Mouse (Mus musculus) gastrocnemius, adult 2 months (tissue): ENCODE data around the gene Capn11. TPM values are rescaled to one million over a fixed set of nuclear protein-coding genes. Genes with fewer than 3 reads are reported as not detected.

ENCODE experiments used
- DNase-seq: peaks from one replicate; pipeline ENCODE4 v3.0.0; 2022
- H3K27ac ChIP-seq: fragments of 200-600 bp; 2 replicates; pipeline ENCODE4 v1.8.1; 2022; ENCODE audit warnings: mild to moderate bottlenecking
- H3K4me3 ChIP-seq: fragments of 200-600 bp; 2 replicates; pipeline ENCODE4 v1.8.1; 2022; ENCODE audit warnings: mild to moderate bottlenecking, moderate library complexity
- CTCF ChIP-seq: fragments of 200-600 bp; IDR thresholded peaks from 2 replicates; pipeline ENCODE4 v1.8.1; 2022; ENCODE audit warnings: antibody characterized with exemption, mild to moderate bottlenecking, moderate library complexity
- intact Hi-C: fragments of 180-260 bp; cut with DNase I; formaldehyde crosslinking; loops from one replicate; pipeline ENCODE4 v1.15.1; 2025
- total RNA-seq, 2 experiments: library from RNA; stranded (reverse); gene quantifications; 2 replicates each; pipeline ENCODE4 v1.2.3; 2021

Gene Capn11
- total RNA-seq, 2 experiments from 2014 or later: 0.59 to 0.98 TPM

DNA sequence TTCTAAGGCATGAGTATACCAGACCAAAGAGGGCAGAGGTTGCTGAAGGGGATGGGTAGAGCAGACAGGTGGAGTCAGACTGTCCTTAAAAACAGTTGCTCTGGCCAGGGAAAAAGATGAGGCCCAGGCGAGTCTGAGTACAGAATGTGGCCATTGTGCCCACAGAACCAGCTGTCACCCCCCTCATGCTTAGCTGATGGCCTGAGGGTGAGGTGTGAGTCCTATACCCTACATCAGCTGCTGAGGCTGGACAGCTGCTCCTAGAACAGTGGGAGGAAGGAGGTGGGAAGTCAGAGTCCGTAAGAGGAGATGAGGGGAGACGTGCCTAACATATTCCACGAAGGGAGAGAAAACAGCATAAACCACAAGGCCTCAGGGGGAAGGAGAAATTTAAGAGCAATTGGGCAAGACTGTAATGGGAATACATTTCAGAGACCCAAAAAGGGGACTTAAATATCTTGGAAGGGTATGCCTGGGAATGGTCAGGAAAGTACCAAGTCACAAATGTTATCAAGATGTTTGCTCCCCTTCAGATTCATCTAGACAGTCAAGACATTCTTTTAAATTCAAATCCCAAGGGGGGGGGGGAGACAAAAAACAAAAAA is 43.0 kb downstream of the Capn11 start:
- DNase-seq: no peak
- H3K27ac ChIP-seq: no peak overlapping the region
- no peak for TF ChIP-seq CTCF
- no peak overlapping the region for H3K4me3 ChIP-seq
- intact Hi-C loops: no loop called here

DNA sequence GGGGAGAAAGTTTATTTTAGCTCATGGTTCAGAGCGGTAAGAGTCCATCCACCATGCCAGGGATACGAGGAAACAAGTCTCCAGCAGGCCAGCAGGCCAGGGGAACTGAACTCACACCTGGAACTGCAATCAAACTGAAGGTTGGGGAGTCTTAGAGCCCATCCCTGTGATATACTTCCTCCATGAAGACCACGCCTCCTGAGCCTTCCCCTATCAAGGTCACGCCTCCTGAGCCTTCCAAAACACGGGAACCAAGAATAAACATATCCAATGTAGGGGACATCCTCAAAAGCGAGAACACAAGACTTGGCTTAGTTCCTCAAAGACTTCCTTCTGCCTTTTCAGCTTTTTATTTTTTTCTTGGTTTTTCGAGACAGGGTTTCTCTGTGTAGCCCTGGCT is 46.2 kb downstream of the Capn11 start:
- no peak for TF ChIP-seq CTCF
- Histone ChIP-seq H3K27ac (no peak overlapping the region), H3K4me3 (no peak overlapping the region)
- intact Hi-C loops: no loop called here
- DNase-seq: no peak

DNA sequence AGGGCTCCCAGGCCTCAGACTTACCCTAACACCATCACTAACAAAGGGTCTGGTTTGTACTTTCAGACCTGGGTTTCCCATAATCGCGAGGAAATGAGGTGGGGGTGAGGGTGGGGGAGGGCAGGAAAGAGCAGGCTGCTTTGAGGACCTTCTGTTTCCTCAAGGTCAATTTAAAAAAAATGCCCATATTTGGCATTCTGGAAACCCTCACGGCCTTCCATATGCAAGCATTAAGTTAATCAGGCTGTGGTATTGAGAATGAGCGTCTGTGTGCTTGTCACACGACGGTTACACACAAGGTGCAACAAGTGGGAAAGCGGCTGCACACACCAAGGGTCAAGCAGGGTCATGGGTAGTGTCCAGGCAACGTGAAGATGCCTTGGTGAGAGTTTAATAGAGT is 47.1 kb downstream of the Capn11 start:
- intact Hi-C loops: no loop called here
- no peak overlapping the region for H3K4me3 ChIP-seq
- no peak for TF ChIP-seq CTCF
- no peak overlapping the region for H3K27ac ChIP-seq
- no peak for DNase-seq

DNA sequence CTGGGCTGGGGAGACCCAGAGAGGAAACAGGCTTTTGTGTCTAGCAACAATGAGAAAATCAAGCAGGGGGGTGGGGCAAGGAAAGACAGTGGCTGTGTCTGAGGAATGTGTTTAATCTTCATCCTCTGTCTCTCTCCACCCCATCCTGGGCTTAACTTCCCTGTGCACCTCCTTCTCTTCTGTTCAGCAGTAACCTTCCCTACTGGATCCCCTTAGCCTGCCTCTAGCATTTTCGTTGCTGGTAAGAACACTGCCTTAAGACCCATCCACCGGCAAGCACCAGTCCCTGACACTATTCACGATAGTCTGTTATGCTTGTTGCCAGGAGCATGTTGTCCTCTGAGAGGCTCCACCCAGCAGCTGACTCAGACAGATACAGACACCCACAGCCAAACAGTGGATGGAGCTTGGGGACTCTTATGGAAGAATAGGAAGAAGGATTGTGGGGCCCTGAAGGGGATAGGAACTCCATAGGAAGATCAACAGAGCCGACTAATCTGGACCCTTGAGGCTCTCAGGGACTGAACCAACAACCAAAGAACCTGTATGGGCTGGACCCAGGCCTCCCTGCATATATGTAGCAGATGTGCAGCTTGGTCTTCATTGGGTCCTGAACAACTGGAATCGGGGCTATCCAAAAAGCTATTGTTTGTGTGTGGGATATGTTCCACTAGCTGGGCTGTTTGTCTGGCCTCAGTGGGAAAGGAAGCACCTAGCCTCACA is 48.8 kb downstream of the Capn11 start:
- Histone ChIP-seq H3K4me3 (peak overlapping the region; percentile 26; the same call in 1 of the 2 replicates), H3K27ac (peak overlapping the region; percentile 78)
- intact Hi-C loops: no loop called here
- no peak for TF ChIP-seq CTCF
- DNase-seq: peak; percentile 54

DNA sequence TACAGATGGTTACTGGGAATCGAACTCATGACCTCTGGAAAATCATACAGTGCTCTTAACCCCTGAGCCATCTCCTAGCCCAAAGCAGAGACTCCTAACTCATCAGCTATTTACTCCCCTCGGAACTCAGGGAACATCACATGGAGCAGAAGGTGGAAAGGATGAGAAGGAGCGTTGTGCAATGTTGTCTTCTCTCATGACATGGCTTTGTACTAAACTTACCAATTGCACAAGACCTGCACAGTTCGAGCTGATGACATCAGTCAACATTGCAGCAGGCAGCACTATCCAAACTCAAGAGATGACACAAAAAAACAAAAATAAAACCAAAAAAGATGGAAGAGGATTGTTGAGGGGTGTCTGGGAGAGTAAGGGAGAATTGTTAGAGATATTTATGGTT is 50.7 kb downstream of the Capn11 start:
- H3K27ac ChIP-seq: no peak overlapping the region
- H3K4me3 ChIP-seq: no peak overlapping the region
- TF ChIP-seq CTCF: no peak
- intact Hi-C loops: no loop called here
- no peak for DNase-seq

DNA sequence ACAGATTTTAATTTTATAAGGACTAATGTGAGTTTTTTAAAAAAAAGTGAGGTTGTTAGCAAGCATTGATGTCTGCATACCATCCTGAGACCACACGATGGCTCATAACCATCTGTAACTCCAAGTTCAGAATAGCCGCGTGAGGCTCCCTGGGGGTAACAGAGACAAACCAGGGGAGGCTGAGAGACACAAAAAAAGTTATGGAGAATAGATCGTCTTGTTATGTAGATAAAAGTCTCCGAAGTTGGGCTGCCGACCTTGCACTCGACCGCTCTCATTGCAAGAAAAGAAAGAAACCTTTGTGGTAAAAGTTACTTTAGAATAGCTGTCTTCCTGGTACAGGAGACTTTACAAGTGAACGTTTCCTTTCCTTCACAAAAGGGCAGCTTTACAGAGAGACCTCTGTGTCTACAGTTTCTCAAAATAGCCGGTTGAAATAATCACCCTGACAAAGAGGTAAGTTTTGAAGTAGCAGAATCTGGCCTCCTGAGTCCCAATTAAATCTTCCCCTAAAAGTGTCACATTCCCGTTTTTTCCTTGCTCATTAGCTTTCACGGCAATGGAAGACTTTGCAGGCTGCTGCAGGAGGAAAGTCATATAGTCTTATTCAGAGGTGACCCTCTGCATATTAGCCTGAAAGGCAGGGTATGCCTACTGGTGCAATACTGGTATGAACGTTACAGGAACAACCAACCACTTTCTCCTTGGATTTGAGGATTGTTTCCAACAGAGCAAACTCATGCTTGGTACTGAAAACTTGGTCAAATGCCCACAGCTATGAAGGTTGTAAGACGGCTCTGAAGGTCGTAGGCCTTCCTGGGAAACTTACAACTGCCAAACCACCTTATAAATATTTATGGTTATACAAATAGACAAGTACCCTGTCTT is 51.9 kb downstream of the Capn11 start:
- TF ChIP-seq CTCF: no peak
- intact Hi-C loops: no loop called here
- no peak for DNase-seq
- no peak overlapping the region for H3K4me3 ChIP-seq
- H3K27ac ChIP-seq: no peak overlapping the region

DNA sequence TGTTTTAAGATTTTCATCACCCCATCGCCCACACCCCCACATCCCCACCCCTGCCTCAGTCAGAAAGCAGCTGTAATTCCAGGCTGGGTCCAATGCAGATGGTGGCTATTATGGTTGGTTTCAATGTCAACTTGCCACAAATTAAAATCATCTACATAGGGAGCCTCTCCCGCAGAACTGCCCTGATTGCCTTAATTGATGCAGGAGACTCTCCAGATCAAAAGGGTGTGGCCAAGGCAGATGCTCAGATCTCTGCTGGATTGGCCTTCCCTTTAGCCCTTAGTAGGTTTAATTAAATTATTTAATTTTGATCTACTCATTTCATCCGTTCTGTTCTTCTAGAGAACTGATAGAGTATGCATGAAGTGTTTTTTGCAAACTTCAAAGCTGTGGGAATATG is 56.1 kb downstream of the Capn11 start:
- DNase-seq: no peak
- intact Hi-C loops: no loop called here
- Histone ChIP-seq H3K27ac (no peak overlapping the region), H3K4me3 (no peak overlapping the region)
- no peak for TF ChIP-seq CTCF

DNA sequence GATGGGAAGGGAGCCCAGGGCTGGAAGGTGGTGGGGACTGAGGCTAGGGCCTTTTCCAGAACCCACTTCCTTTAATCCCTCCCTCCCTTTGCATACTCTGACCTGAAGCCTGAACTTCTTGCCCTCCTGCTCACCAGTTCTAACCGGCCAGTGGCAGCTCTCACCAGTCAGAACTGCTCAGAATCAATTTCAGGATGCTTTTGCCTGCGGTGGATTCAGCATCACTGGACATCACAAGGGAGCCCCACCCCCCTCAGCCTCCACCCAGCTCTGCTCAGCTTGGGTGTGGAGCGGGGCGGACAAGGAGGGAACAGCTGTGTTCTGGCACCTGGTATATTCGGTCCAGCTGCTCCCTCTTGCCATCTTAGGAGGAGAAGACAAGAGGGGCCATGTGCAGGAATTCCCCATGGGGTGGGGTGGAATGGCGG is 57.2 kb downstream of the Capn11 start, which contains the start of gene Mymx:
Gene Mymx, minus strand, starts transcription at position 226 of the 428 bp plus-strand sequence.
- DNase-seq: peak; percentile 45
- Histone ChIP-seq H3K27ac (no peak within 1 kb of the TSS), H3K4me3 (no peak within 1 kb of the TSS)
- intact Hi-C loops: no loop called here
- TF ChIP-seq CTCF: no peak

DNA sequence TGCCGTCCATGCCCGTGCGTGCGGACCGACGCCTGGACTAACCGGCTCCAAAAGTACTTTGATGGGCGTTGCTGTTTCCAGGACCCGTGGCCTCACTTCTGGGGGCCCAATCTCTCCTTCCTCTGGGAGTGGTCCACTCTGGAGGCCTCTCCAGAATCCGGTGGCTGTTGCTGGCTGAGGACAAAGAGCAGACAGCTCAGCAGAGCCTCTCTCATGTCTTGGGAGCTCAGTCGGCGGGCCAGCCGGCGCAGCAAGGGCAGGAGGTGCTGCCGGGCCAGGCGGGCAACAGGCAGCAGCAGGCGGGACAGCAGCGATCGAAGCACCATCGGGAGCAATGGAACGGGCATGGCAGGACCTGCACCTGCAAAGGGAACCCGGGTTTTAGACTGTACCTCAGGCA is 57.8 kb downstream of the Capn11 start:
- TF ChIP-seq CTCF: no peak
- DNase-seq: no peak
- H3K27ac ChIP-seq: no peak overlapping the region
- intact Hi-C loops: no loop called here
- no peak overlapping the region for H3K4me3 ChIP-seq

DNA sequence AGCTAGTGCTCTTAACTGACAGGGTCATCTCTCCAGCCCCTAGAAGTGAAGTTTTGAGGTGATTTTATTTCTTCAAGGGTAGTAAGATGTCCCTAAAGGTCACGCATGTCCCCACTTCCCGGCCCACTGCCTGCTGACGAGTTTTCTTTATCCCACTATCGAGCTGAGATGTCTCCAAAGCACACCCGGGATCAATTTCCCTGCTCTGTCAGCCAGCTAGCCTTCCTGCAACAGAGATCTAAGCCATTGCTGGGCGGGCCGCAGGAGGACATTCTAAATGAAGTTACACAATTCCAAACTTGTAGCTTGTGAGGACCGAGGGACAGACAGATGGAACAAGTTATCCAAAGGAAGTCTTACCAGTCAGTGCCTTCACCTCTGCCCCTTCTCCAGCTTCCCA is 58.9 kb downstream of the Capn11 start:
- no peak for TF ChIP-seq CTCF
- peak overlapping the region; percentile 90 for H3K27ac ChIP-seq
- DNase-seq: no peak
- no peak overlapping the region for H3K4me3 ChIP-seq
- intact Hi-C loops: no loop called here

DNA sequence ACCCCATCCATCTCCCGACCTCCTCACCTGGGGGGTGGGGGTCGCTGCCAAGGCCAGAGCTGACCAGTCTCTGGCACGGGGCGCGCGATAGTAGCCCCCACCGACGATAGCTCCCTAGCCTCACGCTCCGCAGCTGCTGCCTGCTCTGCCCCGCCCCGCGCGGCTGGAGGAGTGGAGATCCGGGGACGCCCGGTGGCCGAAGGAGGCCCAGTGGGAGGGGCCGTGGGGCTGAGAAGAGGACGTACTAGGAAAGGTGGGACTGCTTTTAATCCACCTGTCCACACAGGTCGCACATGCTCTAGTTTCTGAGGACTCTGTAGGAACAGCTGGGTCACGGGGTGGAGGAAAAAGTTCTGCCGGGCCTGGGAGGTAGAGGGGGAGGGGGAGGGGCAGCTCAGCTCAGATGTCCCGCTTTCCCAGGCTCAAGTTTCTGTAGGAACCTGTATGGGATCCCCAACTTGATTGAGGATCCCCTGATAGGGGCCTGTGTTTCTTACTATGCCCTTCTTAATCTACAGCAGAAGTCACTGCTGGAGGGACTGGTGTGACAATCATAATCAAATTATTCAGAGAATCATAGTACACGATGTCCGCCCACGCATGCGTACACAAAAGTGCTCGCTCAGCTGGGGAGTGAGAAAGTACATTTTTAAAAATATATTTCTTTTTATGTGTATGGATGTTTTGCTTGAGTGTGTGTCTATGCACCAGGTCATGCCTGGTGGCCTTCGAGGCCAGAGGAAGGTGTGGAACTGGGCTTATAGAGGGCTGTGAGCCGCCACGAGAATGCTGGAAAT is 59.5 kb downstream of the Capn11 start, which contains the start of gene Slc29a1:
Gene Slc29a1, minus strand, starts transcription at position 161 of the 797 bp plus-strand sequence.
- intact Hi-C loops: loop anchor here (10.0 kb wide), 1 partner anchor 435 kb away; the partner anchor contains the start of gene Vegfa

DNA sequence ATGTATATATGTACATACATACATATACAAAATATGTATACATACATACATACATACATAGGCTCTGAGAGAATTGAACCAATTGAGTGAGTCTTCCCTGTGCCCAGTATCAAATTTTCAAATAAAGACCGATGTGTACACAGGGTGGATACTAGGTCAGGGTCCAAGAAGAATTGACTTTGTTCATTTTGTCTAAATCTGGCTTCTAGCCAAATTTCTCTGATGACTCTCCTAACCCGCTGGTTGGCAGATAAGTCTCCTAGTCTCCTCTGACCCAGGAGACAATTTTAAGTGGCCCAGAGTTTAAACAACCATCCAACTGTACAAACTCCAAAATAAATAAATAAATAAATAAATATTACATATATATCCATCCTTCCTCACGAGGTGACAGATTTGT is 60.2 kb downstream of the Capn11 start:
- intact Hi-C loops: loop anchor here (10.0 kb wide), 1 partner anchor 436 kb away; the partner anchor contains the start of gene Vegfa
- no peak for TF ChIP-seq CTCF
- H3K27ac ChIP-seq: peak overlapping the region; percentile 90
- DNase-seq: no peak
- H3K4me3 ChIP-seq: peak overlapping the region; percentile 77

More for the DNA sequence above, 59.5 kb downstream of the Capn11 start, which contains the start of gene Slc29a1:
- peak; percentile 10; the same call in 1 of the 2 replicates for TF ChIP-seq CTCF
- peak within 1 kb of the TSS; percentile 77 for H3K4me3 ChIP-seq
- peak; percentile 90 for DNase-seq
- peak within 1 kb of the TSS; percentile 90 for H3K27ac ChIP-seq
